Mouse (Mus musculus) CD4-positive helper T cell, adult 2 months (primary cell): ENCODE measurements around the gene Cipc.

Experiments used
- DNase-seq: peaks from one replicate; pipeline ENCODE4 v3.0.0-alpha.2; 2012; ENCODE audit warnings: low read depth, missing footprints, low spot score

The Cipc gene

GRCm38 (mm10) chr12:86960138-86960537 is 13.3 kb downstream of the Cipc start:
- no peak for DNase-seq

GRCm38 (mm10) chr12:86960791-86961335 is 14.0 kb downstream of the Cipc start:
- no peak for DNase-seq

- DNase-seq: no peak
Measured at GRCm38 (mm10) chr12:86961589-86962344, 14.9 kb downstream of the Cipc start.

- DNase-seq: no peak
Measured at GRCm38 (mm10) chr12:86964278-86965057, 17.6 kb downstream of the Cipc start.

- DNase-seq: no peak
Measured at GRCm38 (mm10) chr12:86965237-86965799, 18.5 kb downstream of the Cipc start.

- DNase-seq: no peak
Measured at GRCm38 (mm10) chr12:86968468-86969219, 21.8 kb downstream of the Cipc start.

- DNase-seq: no peak
Measured at GRCm38 (mm10) chr12:86969220-86969601, 22.4 kb downstream of the Cipc start.

- peak; percentile 60 for DNase-seq
Measured at GRCm38 (mm10) chr12:86971089-86971488, 24.2 kb downstream of the Cipc start.

- no peak for DNase-seq
Measured at GRCm38 (mm10) chr12:86973216-86973615, 26.4 kb downstream of the Cipc start.

GRCm38 (mm10) chr12:86973706-86974105 is 26.9 kb downstream of the Cipc start:
- no peak for DNase-seq

- peak; percentile 51 for DNase-seq
Measured at GRCm38 (mm10) chr12:86974387-86975288, 27.8 kb downstream of the Cipc start.

- DNase-seq: no peak
Measured at GRCm38 (mm10) chr12:86975761-86976160, 28.9 kb downstream of the Cipc start.

GRCm38 (mm10) chr12:86976511-86977168 is 29.8 kb downstream of the Cipc start:
- no peak for DNase-seq

GRCm38 (mm10) chr12:86977833-86978232 is 31.0 kb downstream of the Cipc start:
- DNase-seq: no peak

- DNase-seq: no peak
Measured at GRCm38 (mm10) chr12:86981180-86981579, 34.3 kb downstream of the Cipc start.

GRCm38 (mm10) chr12:86983470-86984193 is 36.8 kb downstream of the Cipc start:
- DNase-seq: peak; percentile 31

- DNase-seq: no peak
Measured at GRCm38 (mm10) chr12:86984194-86984555, 37.3 kb downstream of the Cipc start.

- no peak for DNase-seq
Measured at GRCm38 (mm10) chr12:86986562-86986961, 39.7 kb downstream of the Cipc start.

- DNase-seq: no peak
Measured at GRCm38 (mm10) chr12:86988227-86988626, 41.4 kb downstream of the Cipc start.
